In the genomic region with DNA sequence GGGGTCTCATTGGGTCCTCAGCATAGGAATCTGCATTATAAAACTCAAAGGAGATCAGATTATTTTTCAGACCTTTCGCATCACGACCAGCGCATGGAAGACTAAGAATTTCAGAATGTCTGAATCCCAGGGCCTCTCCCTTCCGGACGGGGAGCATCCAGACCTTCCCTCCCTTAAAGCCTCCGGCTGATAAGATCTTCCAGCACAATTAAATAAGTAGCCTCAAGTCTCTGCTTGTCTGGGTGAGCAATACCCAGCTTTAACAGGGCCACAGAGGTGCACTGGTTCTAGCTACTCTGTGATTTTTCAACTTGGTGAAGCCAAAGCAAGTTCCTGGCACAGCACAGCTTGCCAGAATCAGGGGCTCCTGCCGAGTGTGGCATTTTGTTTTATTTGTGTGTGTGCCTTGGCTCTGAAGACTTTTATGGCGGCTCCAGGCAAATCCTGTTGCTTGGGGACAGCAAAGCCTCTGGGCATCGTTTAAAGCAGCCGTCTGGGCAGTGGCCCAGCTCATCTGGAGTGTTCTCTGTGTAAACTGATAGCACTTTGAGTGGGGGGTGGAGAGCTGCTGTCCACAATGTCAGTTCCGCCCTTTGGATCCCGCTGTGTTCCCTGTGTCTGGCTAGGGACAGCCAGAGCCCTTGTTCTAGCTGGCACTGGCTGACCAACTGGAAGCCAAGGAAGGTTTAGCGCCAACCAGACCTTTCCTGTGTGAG, we compare ENCODE assay signal across 8 mouse cellular contexts. TPM values are rescaled to one million over a fixed set of nuclear protein-coding genes. Genes with fewer than 3 reads are reported as not detected.
DNase-seq lines count a peak whose midpoint lies in the region; ATAC-seq and TF ChIP-seq lines count a peak whose summit lies in the region.

No protein-coding gene starts in this region.

- H3K36me3 ChIP-seq in hindbrain, embryonic 15.5 days = no peaks in the 10 kb centered on the region

- peak overlapping the region; percentile 94 for H3K27ac ChIP-seq in gastrocnemius, adult 2 months
- H3K27ac ChIP-seq in hindbrain, embryonic 15.5 days (replicated peaks) = peak overlapping the region; percentile 68
- peak overlapping the region; percentile 81 for H3K27ac ChIP-seq in left cerebral cortex, adult 2 months

- intact Hi-C loops in gastrocnemius, adult 2 months (cut with DNase I) = loop anchor here (2.0 kb wide), 1 partner anchor 602 kb away; no protein-coding TSS in a partner anchor
- intact Hi-C loops in left cerebral cortex, adult 2 months (cut with DNase I) = loop anchor here (10.0 kb wide), 1 partner anchor 606 kb away; no protein-coding TSS in a partner anchor

- no peaks in the 10 kb centered on the region for H3K9me3 ChIP-seq in hindbrain, embryonic 15.5 days

- DNase-seq in NIH3T3 (ENCODE audit: low read depth) = peak; percentile 74
- peak; percentile 59 to 79 for DNase-seq in cerebellum, postnatal 10 days
- peak; percentile 88 for DNase-seq in gastrocnemius, adult 2 months
- DNase-seq in left cerebral cortex, adult 2 months (ENCODE audit: extremely low spot score in 1 of 2, low spot score in 2 of 2) = peak; percentile 23 to 45
- peak; percentile 70 for DNase-seq in lung, postnatal 25 days (ENCODE audit: low spot score)
- DNase-seq in right cerebral cortex, postnatal 36 days (ENCODE audit: low spot score in 2 of 2) = peak; percentile 49 to 54

- ATAC-seq in hindbrain, embryonic 15.5 days (ENCODE audit: low FRiP score, low read depth) = peak; percentile 93
- ATAC-seq in CD4-positive, CD25-positive, alpha-beta regulatory T cell, adult 4 months = no peak

- no peaks in the 10 kb centered on the region for H3K27me3 ChIP-seq in hindbrain, embryonic 15.5 days

- H3K4me2 ChIP-seq in hindbrain, embryonic 15.5 days = peak overlapping the region; percentile 47

- H3K4me1 ChIP-seq in hindbrain, embryonic 15.5 days (replicated peaks) = 0 out of 2 replicates have a peak, but pooled peaks cover 13% of the 10 kb centered on the region

- TF ChIP-seq CTCF in gastrocnemius, adult 2 months (IDR thresholded peaks at IDR 0.05) = no peak
- TF ChIP-seq CTCF in left cerebral cortex, adult 2 months (IDR thresholded peaks at IDR 0.05) = no peak

- no peak overlapping the region for H3K9ac ChIP-seq in hindbrain, embryonic 15.5 days

- H3K4me3 ChIP-seq in gastrocnemius, adult 2 months = peak overlapping the region; percentile 87
- H3K4me3 ChIP-seq in hindbrain, embryonic 15.5 days = no peak overlapping the region
- H3K4me3 ChIP-seq in left cerebral cortex, adult 2 months = peak overlapping the region; percentile 41

- WGBS in hindbrain, embryonic 15.5 days = 36% methylated on average over 13 of the region's 13 CpGs

RNA-seq across cellular contexts. Expression of gene Aox1, which starts 0.6 kb away (rescaled TPM):
- 10 to 100 TPM in 1 of 2 experiments, 1 to 10 TPM in 1; 8.2 to 10.8 TPM for total RNA-seq in gastrocnemius, adult 2 months (2021)
- polyA plus RNA-seq in hindbrain, embryonic 15.5 days (2015; fragmentation: Nextera tagmentation; extraction: Ambion mirVana) = 0.26 and 0.34 TPM in 2 replicates
- 1 to 10 TPM; 3.2 to 4.6 TPM for total RNA-seq in left cerebral cortex, adult 2 months (2021)
- under 1 TPM in 1 of 2 experiments, not detected in 1; 0.08 TPM for polyA plus RNA-seq in CD4-positive, CD25-positive, alpha-beta regulatory T cell, adult 4 months (2017; shearing (Covaris generic))

RNA-seq across cellular contexts. Expression of gene Kctd18, which starts 11.6 kb away (rescaled TPM):
- 1 to 10 TPM; 5.7 to 7.0 TPM for total RNA-seq in gastrocnemius, adult 2 months (2021)
- polyA plus RNA-seq in hindbrain, embryonic 15.5 days (2015; fragmentation: Nextera tagmentation; extraction: Ambion mirVana) = 24.3 and 25.5 TPM in 2 replicates
- 10 to 100 TPM; 16.3 to 17.8 TPM for total RNA-seq in left cerebral cortex, adult 2 months (2021)
- 10 to 100 TPM; 25.3 to 33.8 TPM for polyA plus RNA-seq in CD4-positive, CD25-positive, alpha-beta regulatory T cell, adult 4 months (2017; shearing (Covaris generic))

RNA-seq across cellular contexts. Expression of gene Sgo2a, which starts 34.5 kb away (rescaled TPM):
- total RNA-seq in gastrocnemius, adult 2 months (2021) = under 1 TPM; 0.13 to 0.56 TPM
- polyA plus RNA-seq in hindbrain, embryonic 15.5 days (2015; fragmentation: Nextera tagmentation; extraction: Ambion mirVana) = 3.8 and 5.0 TPM in 2 replicates
- total RNA-seq in left cerebral cortex, adult 2 months (2021) = under 1 TPM; 0.35 to 0.54 TPM
- 1 to 10 TPM in 1 of 2 experiments, under 1 TPM in 1; 0.89 to 1.4 TPM for polyA plus RNA-seq in CD4-positive, CD25-positive, alpha-beta regulatory T cell, adult 4 months (2017; shearing (Covaris generic))

Comparison
In these comparisons a context has a peak if more than half of its experiments do, and no peak if none do; other contexts are left out.
1. DNase-seq: peak in every context shown above with its lines; median percentile 88 in gastrocnemius, adult 2 months; 74 in NIH3T3; 70 in lung, postnatal 25 days; 69 in cerebellum, postnatal 10 days; 52 in right cerebral cortex, postnatal 36 days; 34 in left cerebral cortex, adult 2 months.